Mouse (Mus musculus) liver, adult 2 months (tissue): ENCODE measurements around the gene Mfng.

Experiments
- CTCF ChIP-seq: fragments of 200-500 bp; IDR thresholded peaks from 2 replicates; pipeline ENCODE4 v1.5.1; 2011; ENCODE audit warnings: low read depth, low read length, control low read depth
- POLR2A ChIP-seq: fragments of 200-500 bp; IDR thresholded peaks from 2 replicates; pipeline ENCODE4 v1.6.1; 2011; ENCODE audit warnings: low read length, control low read depth; ENCODE audit not compliant: insufficient read depth; ENCODE audit errors: extremely low read depth

DNA sequence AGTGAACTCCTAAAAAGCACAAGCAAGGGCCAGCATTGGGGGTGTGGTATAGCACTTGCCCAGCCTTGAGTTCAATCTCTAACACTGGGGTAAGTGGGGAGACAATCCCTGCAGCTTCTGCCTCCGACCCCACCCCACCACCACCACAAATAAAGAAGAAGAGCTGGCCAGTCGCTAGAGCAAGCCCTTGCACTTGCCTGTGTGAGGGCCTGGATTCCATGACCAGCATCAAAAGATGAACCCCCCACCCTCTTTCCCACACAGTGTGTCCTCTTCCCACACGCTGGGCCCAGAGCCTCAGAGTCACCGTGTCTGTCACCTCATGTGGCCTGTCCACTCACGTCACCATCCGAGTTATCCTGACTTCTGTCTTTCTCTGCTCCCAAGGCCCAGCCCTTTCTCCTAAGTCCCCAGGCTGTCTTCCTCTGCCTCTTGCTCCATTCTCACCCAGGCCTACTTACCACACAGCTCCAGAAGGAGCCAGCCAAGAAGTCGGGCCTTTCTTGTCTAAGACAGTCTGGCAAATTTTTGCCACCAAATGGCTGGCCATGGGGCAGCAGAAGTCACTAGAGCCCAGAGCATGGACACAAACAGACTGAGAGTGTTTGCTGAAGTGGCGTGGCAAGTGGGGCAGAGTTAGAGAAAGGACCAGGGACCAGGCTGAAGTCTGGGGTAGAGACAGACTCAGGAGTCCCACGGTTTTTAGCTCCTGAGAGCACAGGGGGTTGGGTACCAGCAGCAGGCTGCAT is 2.9 kb downstream of the Mfng start:
- no peak for TF ChIP-seq CTCF
- no peak for TF ChIP-seq POLR2A
